Mouse (Mus musculus) heart, embryonic 15.5 days (tissue): ENCODE data around the gene Olfr429. TPM values are rescaled to one million over a fixed set of nuclear protein-coding genes. Genes with fewer than 3 reads are reported as not detected.
"Not testable (repeated sequence)": the region's sequence is repeated elsewhere in the genome, so short reads cannot be mapped to it uniquely, and the experiment has no call there.

Experiments
- ATAC-seq: fragments of 200-750 bp; cut with Nextera tagmentation; replicated peaks from 2 replicates; pipeline ENCODE4 v1.8.0; 2017; ENCODE audit warnings: low read depth, moderate TSS enrichment; ENCODE audit not compliant: insufficient number of reproducible peaks, insufficient read depth, low FRiP score
- H3K27ac ChIP-seq: fragments of 300-500 bp; sonication (generic); 2 replicates; pipeline ENCODE4 v1.5.1; 2015; ENCODE audit warnings: mild to moderate bottlenecking, inconsistent platforms
- H3K27me3 ChIP-seq: fragments of 300-500 bp; sonication (generic); 2 replicates; pipeline ENCODE4 v1.6.1; 2015; ENCODE audit warnings: inconsistent platforms
- H3K36me3 ChIP-seq: fragments of 300-500 bp; sonication (generic); 2 replicates; pipeline ENCODE4 v1.6.1; 2015; ENCODE audit warnings: mild to moderate bottlenecking, inconsistent platforms
- H3K4me1 ChIP-seq: fragments of 300-500 bp; sonication (generic); replicated peaks from 2 replicates; pipeline ENCODE4 v1.6.1; 2015; ENCODE audit warnings: inconsistent platforms
- H3K4me2 ChIP-seq: fragments of 300-500 bp; sonication (generic); 2 replicates; pipeline ENCODE4 v1.6.1; 2015; ENCODE audit warnings: inconsistent platforms, mild to moderate bottlenecking, moderate library complexity
- H3K4me3 ChIP-seq: fragments of 300-500 bp; sonication (generic); 2 replicates; pipeline ENCODE4 v1.5.1; 2015; ENCODE audit warnings: mild to moderate bottlenecking, inconsistent platforms
- H3K9ac ChIP-seq: fragments of 300-500 bp; sonication (generic); 2 replicates; pipeline ENCODE4 v1.6.1; 2015; ENCODE audit warnings: mild to moderate bottlenecking, inconsistent platforms
- H3K9me3 ChIP-seq: fragments of 300-500 bp; sonication (generic); replicated peaks from 2 replicates; pipeline ENCODE4 v1.6.1; 2016; ENCODE audit warnings: inconsistent platforms
- WGBS: fragments of 180-500 bp; shearing (Covaris S2); methylation state at CpG from one replicate; pipeline ENCODE4 v1.1.7; 2015; ENCODE audit warnings: mixed read lengths; 5-methylcytosine and 5-hydroxymethylcytosine counted together
- polyA plus RNA-seq: library from polyadenylated mRNA; unstranded; fragments of >200 nt; fragmentation: Nextera tagmentation; extraction: Ambion mirVana; gene quantifications from 2 replicates; pipeline ENCODE4 v1.2.1, GENCODE M21; 2015

Gene Olfr429
- not detected in 2 replicates for polyA plus RNA-seq

GRCm38 (mm10) chr1:174084031-174084430, at the start of gene Olfr429:
Gene Olfr429, plus strand, starts transcription at chr1:174084331.
- ATAC-seq: no peak
- Histone ChIP-seq H3K4me2 (no peak within 1 kb of the TSS), H3K36me3 (no peaks in the 10 kb centered on the region), H3K27me3 (no peaks in the 10 kb centered on the region), H3K9me3 (no peaks in the 10 kb centered on the region), H3K9ac (no peak within 1 kb of the TSS), H3K4me1 (no peaks in the 10 kb centered on the region), H3K27ac (no peak within 1 kb of the TSS), H3K4me3 (no peak within 1 kb of the TSS)
- 82% methylated on average over 2 of the region's 2 CpGs for WGBS

GRCm38 (mm10) chr1:174035841-174036240, 48.3 kb upstream of the Olfr429 start:
- Histone ChIP-seq H3K27ac (no peak overlapping the region), H3K4me3 (no peak overlapping the region), H3K27me3 (no peaks in the 10 kb centered on the region), H3K4me1 (no peaks in the 10 kb centered on the region), H3K9me3 (no peaks in the 10 kb centered on the region), H3K9ac (no peak overlapping the region), H3K4me2 (no peak overlapping the region), H3K36me3 (no peaks in the 10 kb centered on the region)
- WGBS: 52% methylated on average over 4 of the region's 4 CpGs
- no peak for ATAC-seq

GRCm38 (mm10) chr1:174038480-174038879, 45.7 kb upstream of the Olfr429 start:
- 80% methylated on average over 3 of the region's 3 CpGs for WGBS
- Histone ChIP-seq H3K36me3 (no peaks in the 10 kb centered on the region), H3K27me3 (no peaks in the 10 kb centered on the region), H3K4me3 (no peak overlapping the region), H3K4me2 (no peak overlapping the region), H3K9me3 (no peaks in the 10 kb centered on the region), H3K4me1 (no peaks in the 10 kb centered on the region), H3K27ac (no peak overlapping the region), H3K9ac (no peak overlapping the region)
- ATAC-seq: no peak

GRCm38 (mm10) chr1:174040523-174041177, 43.5 kb upstream of the Olfr429 start, which contains the start of gene Olfr433:
Gene Olfr433, plus strand, starts transcription at chr1:174040705.
- Histone ChIP-seq H3K36me3 (no peaks in the 10 kb centered on the region), H3K4me2 (no peak within 1 kb of the TSS), H3K9ac (no peak within 1 kb of the TSS), H3K4me1 (no peaks in the 10 kb centered on the region), H3K4me3 (no peak within 1 kb of the TSS), H3K27me3 (no peaks in the 10 kb centered on the region), H3K27ac (no peak within 1 kb of the TSS), H3K9me3 (no peaks in the 10 kb centered on the region)
- WGBS: 63% methylated on average over 7 of the region's 7 CpGs
- ATAC-seq: no peak

GRCm38 (mm10) chr1:174042091-174042884, 41.8 kb upstream of the Olfr429 start:
- ATAC-seq, H3K9ac ChIP-seq, H3K36me3 ChIP-seq, H3K4me2 ChIP-seq, H3K4me3 ChIP-seq, H3K27me3 ChIP-seq, H3K9me3 ChIP-seq, H3K27ac ChIP-seq, H3K4me1 ChIP-seq: not testable (repeated sequence)
- 85% methylated on average over 12 of the region's 12 CpGs for WGBS

- ATAC-seq: no peak
- Histone ChIP-seq H3K9me3 (no peaks in the 10 kb centered on the region), H3K27me3 (no peaks in the 10 kb centered on the region), H3K4me2 (no peak overlapping the region), H3K9ac (no peak overlapping the region), H3K4me1 (no peaks in the 10 kb centered on the region), H3K4me3 (no peak overlapping the region), H3K36me3 (no peaks in the 10 kb centered on the region), H3K27ac (no peak overlapping the region)
- WGBS: 71% methylated on average over 2 of the region's 2 CpGs
Measured at GRCm38 (mm10) chr1:174044431-174044830, 39.7 kb upstream of the Olfr429 start.

- H3K4me3 ChIP-seq, H3K4me2 ChIP-seq, H3K9me3 ChIP-seq, H3K36me3 ChIP-seq, H3K4me1 ChIP-seq, H3K27ac ChIP-seq, H3K9ac ChIP-seq, ATAC-seq, H3K27me3 ChIP-seq: not testable (repeated sequence)
- 66% methylated on average over 6 of the region's 6 CpGs for WGBS
Measured at GRCm38 (mm10) chr1:174048227-174048626, 35.9 kb upstream of the Olfr429 start.

- no peaks in the 10 kb centered on the region for H3K36me3 ChIP-seq
- H3K4me1 ChIP-seq: no peaks in the 10 kb centered on the region
- H3K9me3 ChIP-seq: no peaks in the 10 kb centered on the region
- ATAC-seq: no peak
- no peak within 1 kb of the TSS for H3K27ac ChIP-seq
- WGBS: 59% methylated on average over 2 of the region's 2 CpGs
- H3K27me3 ChIP-seq: no peaks in the 10 kb centered on the region
- H3K4me3 ChIP-seq: no peak within 1 kb of the TSS
- H3K9ac ChIP-seq: no peak within 1 kb of the TSS
- no peak within 1 kb of the TSS for H3K4me2 ChIP-seq
Measured at GRCm38 (mm10) chr1:174048893-174049292, 35.2 kb upstream of the Olfr429 start, which contains the start of gene Olfr432. Gene Olfr432, plus strand, starts transcription at chr1:174049205.

GRCm38 (mm10) chr1:174049357-174049756, 34.8 kb upstream of the Olfr429 start:
- WGBS: 70% methylated on average over 4 of the region's 4 CpGs
- ATAC-seq, H3K4me3 ChIP-seq, H3K27ac ChIP-seq, H3K27me3 ChIP-seq, H3K4me2 ChIP-seq, H3K9me3 ChIP-seq, H3K36me3 ChIP-seq, H3K9ac ChIP-seq, H3K4me1 ChIP-seq: not testable (repeated sequence)

GRCm38 (mm10) chr1:174050532-174050931, 33.6 kb upstream of the Olfr429 start:
- Histone ChIP-seq H3K9ac (no peak overlapping the region), H3K4me1 (no peaks in the 10 kb centered on the region), H3K27me3 (no peaks in the 10 kb centered on the region), H3K4me2 (no peak overlapping the region), H3K36me3 (no peaks in the 10 kb centered on the region), H3K9me3 (no peaks in the 10 kb centered on the region), H3K27ac (no peak overlapping the region), H3K4me3 (no peak overlapping the region)
- 75% methylated on average over 4 of the region's 4 CpGs for WGBS
- ATAC-seq: no peak

- WGBS: 79% methylated on average over 4 of the region's 4 CpGs
- no peaks in the 10 kb centered on the region for H3K36me3 ChIP-seq
Measured at GRCm38 (mm10) chr1:174051515-174051914, 32.6 kb upstream of the Olfr429 start.

More at GRCm38 (mm10) chr1:174051515-174051914, 32.6 kb upstream of the Olfr429 start:
- no peak overlapping the region for H3K4me3 ChIP-seq
- no peak overlapping the region for H3K9ac ChIP-seq
- no peaks in the 10 kb centered on the region for H3K9me3 ChIP-seq
- H3K27me3 ChIP-seq: no peaks in the 10 kb centered on the region
- H3K27ac ChIP-seq: no peak overlapping the region
- H3K4me1 ChIP-seq: no peaks in the 10 kb centered on the region
- ATAC-seq: no peak
- no peak overlapping the region for H3K4me2 ChIP-seq
